Mouse (Mus musculus): ENCODE results near the gene Osbpl9.

Gene Osbpl9

DNA sequence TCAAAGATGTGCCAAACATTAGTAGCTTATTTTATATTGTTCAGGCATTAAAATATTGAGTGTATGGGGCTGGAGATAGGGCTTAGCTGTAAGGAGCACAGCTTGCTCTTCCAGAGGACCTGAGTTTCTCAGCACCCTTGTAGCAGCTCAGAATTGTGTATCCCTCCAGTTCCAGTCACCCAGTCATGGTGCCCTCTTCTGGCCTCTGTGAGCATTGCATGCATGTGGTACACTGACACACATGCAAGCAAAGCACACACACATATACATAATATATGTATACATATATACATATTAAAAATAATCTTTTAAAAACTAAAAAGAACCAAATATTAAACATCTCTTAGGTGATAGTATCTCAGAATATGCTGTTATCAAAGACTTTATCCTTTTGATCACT lies 165.7 kb downstream of the Osbpl9 start:
- DNase-seq (ENCODE audit: low spot score in 2 of 2) = peak in 1 of 2 experiments; percentile 37

DNA sequence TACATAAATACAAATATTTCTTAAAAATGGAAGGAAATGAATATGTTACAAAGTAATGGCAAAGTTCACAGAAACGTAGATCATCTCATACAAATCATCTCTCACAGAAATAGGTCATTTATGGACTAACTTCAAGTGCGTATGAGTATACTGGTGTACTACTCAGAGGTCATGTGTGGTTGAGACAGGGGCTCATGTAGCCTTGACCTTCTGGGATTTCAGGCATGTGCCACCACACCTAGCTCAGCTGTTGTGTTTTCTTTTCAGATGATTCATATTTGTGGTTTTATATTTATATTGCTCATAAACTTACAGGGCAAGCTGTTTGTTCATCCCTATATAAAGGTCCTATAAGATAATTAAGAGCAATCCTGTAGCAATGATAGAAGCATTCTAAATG lies 171.8 kb downstream of the Osbpl9 start:
- DNase-seq (ENCODE audit: low spot score in 2 of 2) = no peak

DNA sequence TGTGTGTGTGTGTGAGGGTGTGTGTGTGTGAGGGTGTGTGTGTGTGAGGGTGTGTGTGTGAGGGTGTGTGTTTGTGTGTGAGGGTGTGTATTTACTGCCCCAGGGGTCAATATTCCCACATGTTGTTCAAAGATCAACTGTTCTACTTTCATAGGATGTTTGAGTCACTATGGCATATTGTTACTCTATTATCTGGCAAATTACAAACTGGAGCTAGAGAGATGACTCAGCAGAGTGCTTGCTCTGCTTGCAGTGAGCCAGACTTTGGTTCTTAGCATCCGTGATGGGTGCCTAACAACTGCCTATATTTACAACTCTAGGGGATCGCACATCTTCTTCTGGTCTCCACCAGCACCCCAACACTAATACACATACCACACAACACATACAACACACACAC lies 172.2 kb downstream of the Osbpl9 start:
- no peak for DNase-seq (ENCODE audit: low spot score in 2 of 2)

DNA sequence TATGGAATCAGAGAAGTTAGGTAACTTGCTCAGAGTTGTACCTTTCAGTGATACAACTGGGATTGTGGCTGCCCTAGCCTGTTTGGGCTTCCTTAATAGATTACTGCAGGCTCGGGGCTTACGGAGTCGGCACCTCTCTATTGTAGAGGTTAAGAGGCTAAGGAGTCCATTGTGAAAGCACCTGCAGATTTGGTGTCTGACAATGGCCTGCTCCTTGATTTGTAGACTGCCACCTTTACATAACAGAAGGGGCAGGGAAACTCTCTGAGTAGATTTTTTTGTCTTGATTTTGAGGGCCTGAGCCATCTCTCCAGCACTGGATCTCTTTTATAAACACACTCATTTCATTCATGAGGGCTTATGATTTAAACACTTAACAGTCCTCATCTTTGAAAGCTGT lies 175.5 kb downstream of the Osbpl9 start:
- no peak for DNase-seq (ENCODE audit: low spot score in 2 of 2)

DNA sequence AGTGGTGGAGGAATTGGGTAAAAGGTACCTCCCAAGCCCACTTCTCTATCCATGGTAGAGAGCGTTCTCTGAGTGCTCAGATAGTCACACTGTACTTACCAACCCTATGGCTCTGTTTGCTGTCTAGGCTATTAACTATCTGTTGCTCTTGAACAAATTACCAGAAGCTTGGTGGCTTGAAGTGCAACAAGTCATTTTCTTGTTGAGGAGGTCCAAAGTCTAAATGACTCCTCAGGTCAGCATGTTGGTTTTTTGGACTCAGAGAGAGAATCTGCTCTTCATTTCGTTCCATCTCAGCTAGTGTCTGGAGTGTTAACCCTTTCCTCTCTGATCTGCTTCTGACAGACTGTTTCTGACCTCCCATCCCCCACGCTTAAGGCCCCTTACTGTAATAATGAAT lies 177.0 kb downstream of the Osbpl9 start:
- no peak for DNase-seq (ENCODE audit: low spot score in 2 of 2)

DNA sequence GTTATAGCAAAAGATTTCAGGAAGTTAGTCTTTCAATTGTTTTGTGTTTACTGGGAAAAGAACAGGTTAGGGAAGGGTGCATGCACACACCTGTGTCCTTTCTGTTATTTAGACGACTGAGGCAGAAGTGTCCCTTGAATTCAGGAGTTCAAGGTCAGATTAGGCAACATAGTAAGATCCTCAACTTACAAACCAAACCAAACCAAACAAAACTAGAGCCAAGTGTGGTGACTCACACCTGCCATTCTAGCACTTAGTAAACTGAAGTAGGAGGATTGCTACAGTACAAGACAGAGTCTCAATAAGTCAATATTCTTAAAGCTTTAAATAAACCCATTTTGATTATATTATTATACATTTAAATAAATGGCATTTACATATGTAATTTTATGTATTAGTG lies 180.1 kb downstream of the Osbpl9 start:
- no peak for DNase-seq (ENCODE audit: low spot score in 2 of 2)

DNA sequence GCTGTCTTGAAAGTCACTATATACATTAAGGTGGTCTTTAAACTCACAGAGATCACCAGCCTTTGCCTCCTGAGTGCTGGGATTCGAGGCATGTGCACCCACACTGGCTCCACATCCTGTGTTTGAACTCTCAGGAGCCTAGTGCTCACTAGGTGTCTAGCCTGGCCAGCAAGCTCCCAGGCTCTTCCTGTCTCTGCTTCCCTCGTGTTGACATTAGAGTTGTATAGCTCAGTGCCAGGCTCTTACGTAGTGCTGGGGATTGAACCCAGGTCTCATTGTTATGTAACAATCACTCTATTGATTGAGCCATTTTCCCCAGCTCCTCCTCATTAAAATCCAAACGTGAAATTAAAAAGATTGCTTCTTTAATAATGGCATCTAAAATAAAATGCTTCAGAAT lies 182.8 kb downstream of the Osbpl9 start:
- DNase-seq (ENCODE audit: low spot score in 2 of 2) = no peak

DNA sequence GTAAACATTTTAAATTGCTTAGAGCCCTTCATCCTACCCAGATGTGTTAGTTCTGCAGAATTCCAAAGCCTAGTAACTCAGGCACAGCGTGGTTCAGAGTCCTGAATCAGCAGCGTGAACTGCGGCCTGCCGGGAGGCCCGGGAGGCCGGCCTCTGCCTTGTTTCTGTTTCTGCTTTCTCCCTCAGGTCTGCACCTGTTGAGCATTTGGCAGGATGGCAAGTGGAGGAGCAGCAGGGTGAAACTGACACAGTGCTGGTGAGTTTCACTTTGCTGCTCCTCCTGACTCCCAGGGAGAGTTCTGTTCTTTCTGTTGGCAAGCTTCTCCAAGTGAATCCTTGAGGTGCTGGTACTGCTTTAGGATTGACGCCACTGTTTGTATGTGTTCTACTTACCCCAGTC lies 184.6 kb downstream of the Osbpl9 start:
- DNase-seq (ENCODE audit: low spot score in 2 of 2) = no peak

DNA sequence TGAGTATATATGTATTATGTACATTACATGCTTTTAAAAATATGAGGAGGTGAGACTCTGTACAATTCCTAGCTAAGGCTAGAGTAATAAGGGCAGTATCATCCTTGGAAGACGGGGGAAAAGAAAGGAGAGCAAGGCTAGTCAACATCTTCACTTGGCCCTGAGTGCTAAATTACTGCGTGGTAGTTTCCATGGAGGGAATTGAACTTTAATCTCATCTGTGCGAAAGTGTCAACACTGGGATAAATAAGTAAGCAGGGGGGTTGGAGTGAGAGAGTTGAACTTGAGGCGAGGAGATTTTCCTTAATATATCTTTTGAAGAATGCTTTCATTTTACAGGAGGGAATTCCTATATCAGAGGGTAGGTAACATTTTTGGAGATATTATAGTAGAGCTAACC lies 188.0 kb downstream of the Osbpl9 start:
- no peak for DNase-seq (ENCODE audit: low spot score in 2 of 2)

All from frontal cortex, postnatal 25 days (tissue).